Mouse (Mus musculus) induced T-regulatory cell, adult 2 months (primary cell): ENCODE measurements around the gene Tmem260.

ENCODE experiments used
- DNase-seq: peaks from one replicate; pipeline ENCODE4 v3.0.0-alpha.2; 2012; ENCODE audit warnings: low read depth

Tmem260 gene

GRCm38 (mm10) chr14:48481591-48481990, 35.7 kb downstream of the Tmem260 start:
- no peak for DNase-seq

- DNase-seq = no peak
These were observed 36.8 kb downstream of the Tmem260 start for GRCm38 (mm10) chr14:48482762-48483161.

GRCm38 (mm10) chr14:48493896-48494295, 48.0 kb downstream of the Tmem260 start:
- DNase-seq = peak; percentile 54

GRCm38 (mm10) chr14:48502573-48502972, 56.6 kb downstream of the Tmem260 start:
- no peak for DNase-seq

GRCm38 (mm10) chr14:48503691-48504565, 58.0 kb downstream of the Tmem260 start:
- DNase-seq = no peak

- no peak for DNase-seq
These were observed 58.6 kb downstream of the Tmem260 start for GRCm38 (mm10) chr14:48504566-48504950.

GRCm38 (mm10) chr14:48505606-48506005, 59.7 kb downstream of the Tmem260 start:
- no peak for DNase-seq

- DNase-seq = no peak
These were observed 61.5 kb downstream of the Tmem260 start for GRCm38 (mm10) chr14:48507376-48507775.

GRCm38 (mm10) chr14:48509131-48509530, 63.2 kb downstream of the Tmem260 start:
- no peak for DNase-seq

- DNase-seq = no peak
These were observed 67.3 kb downstream of the Tmem260 start for GRCm38 (mm10) chr14:48513098-48513823.

- DNase-seq = no peak
These were observed 68.0 kb downstream of the Tmem260 start for GRCm38 (mm10) chr14:48513824-48514493.

GRCm38 (mm10) chr14:48514620-48515019, 68.7 kb downstream of the Tmem260 start:
- DNase-seq = no peak

- no peak for DNase-seq
These were observed 69.6 kb downstream of the Tmem260 start for GRCm38 (mm10) chr14:48515538-48515937.

GRCm38 (mm10) chr14:48523361-48523760, 77.4 kb downstream of the Tmem260 start:
- DNase-seq = no peak

- DNase-seq = peak; percentile 19
These were observed 78.2 kb downstream of the Tmem260 start for GRCm38 (mm10) chr14:48524135-48524534.

- DNase-seq = no peak
These were observed 79.1 kb downstream of the Tmem260 start for GRCm38 (mm10) chr14:48525055-48525454.

- no peak for DNase-seq
These were observed 84.7 kb downstream of the Tmem260 start for GRCm38 (mm10) chr14:48530629-48531028.

- DNase-seq = no peak
These were observed 92.2 kb downstream of the Tmem260 start for GRCm38 (mm10) chr14:48537795-48538766.

- DNase-seq = no peak
These were observed 99.2 kb downstream of the Tmem260 start for GRCm38 (mm10) chr14:48545166-48545565.

GRCm38 (mm10) chr14:48546009-48546408, 100.1 kb downstream of the Tmem260 start:
- DNase-seq = no peak

- no peak for DNase-seq
These were observed 103.8 kb downstream of the Tmem260 start for GRCm38 (mm10) chr14:48549703-48550102.
